Mouse (Mus musculus) testis, adult 2 months (tissue): ENCODE data around the gene Btf3.

Experiments
- CTCF ChIP-seq: fragments of 200-500 bp; IDR thresholded peaks from 2 replicates; pipeline ENCODE4 v1.5.1; 2012; ENCODE audit warnings: low read depth, mild to moderate bottlenecking, inconsistent platforms, low read length, moderate library complexity; ENCODE audit not compliant: control insufficient read depth, insufficient read depth, insufficient replicate concordance
- POLR2A ChIP-seq: fragments of 200-500 bp; IDR thresholded peaks from 2 replicates; pipeline ENCODE4 v1.6.1; 2012; ENCODE audit warnings: low read depth, mild to moderate bottlenecking, inconsistent platforms, low read length, moderate library complexity; ENCODE audit not compliant: control insufficient read depth

DNA sequence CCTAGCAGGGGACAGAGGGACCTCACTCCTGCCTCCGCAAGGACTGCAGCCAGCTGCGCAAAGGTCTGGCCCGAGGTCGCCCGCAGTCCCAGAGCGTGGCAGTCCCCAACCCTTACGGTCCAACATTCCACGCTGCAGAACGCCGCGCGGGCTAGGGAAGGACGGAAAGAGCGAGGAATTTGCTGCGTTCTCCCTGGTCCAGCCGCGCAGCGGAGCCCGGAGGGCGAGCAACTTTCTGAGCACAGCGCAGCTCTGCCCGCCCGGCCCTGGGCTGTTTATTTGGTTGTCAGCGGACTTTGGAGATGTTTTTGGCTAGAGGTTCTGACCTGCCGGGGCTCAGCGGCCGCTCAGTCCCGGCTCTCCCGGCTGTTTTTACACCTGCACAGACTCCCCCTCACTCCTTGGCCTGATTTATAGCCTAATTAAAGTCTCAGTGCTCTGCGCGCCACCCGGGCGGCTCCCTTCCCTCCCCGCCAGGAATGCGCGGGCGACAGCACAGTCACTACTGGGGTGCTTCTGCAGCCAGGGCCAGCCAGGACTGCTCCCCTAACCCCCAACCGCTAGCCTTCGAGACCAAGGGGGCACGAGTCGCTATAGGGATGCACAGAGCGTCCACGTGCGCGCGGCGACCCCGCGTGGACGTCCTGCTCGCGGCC lies 49.1 kb upstream of the Btf3 start:
- TF ChIP-seq CTCF (no peak), POLR2A (no peak)
